Mouse (Mus musculus) ES-Bruce4 (cell line): Measurements from ENCODE around the gene Itfg1. TPM values are rescaled to one million over a fixed set of nuclear protein-coding genes. Genes with fewer than 3 reads are reported as not detected.
A peak's percentile ranks its signal among the peaks of the same experiment; 100 is the strongest.

ENCODE experiments used
- H3K27ac ChIP-seq: 2 replicates; pipeline ENCODE4 v1.5.1; 2012; ENCODE audit warnings: low read length, inconsistent platforms; ENCODE audit not compliant: insufficient read depth
- H3K27me3 ChIP-seq: 2 replicates; pipeline ENCODE4 v1.6.1; 2012; ENCODE audit warnings: mild to moderate bottlenecking, low read length, inconsistent platforms; ENCODE audit not compliant: control insufficient read depth, poor library complexity, insufficient read depth, severe bottlenecking
- H3K36me3 ChIP-seq: 2 replicates; pipeline ENCODE4 v1.6.1; 2012; ENCODE audit warnings: inconsistent platforms, mild to moderate bottlenecking, low read length, moderate library complexity; ENCODE audit not compliant: control insufficient read depth, poor library complexity, insufficient read depth, severe bottlenecking
- H3K4me1 ChIP-seq: one replicate; pipeline ENCODE4 v1.8.1; 2011; ENCODE audit warnings: low read length; ENCODE audit not compliant: control insufficient read depth, insufficient read depth
- H3K4me3 ChIP-seq: 2 replicates; pipeline ENCODE4 v1.5.1; 2011; ENCODE audit warnings: low read depth, mild to moderate bottlenecking, low read length
- H3K9ac ChIP-seq: 2 replicates; pipeline ENCODE4 v1.6.1; 2012; ENCODE audit warnings: low read depth, mild to moderate bottlenecking, inconsistent platforms; ENCODE audit not compliant: poor library complexity, severe bottlenecking
- H3K9me3 ChIP-seq: replicated peaks from 2 replicates; pipeline ENCODE4 v1.6.1; 2012; ENCODE audit warnings: mild to moderate bottlenecking, low read length, inconsistent platforms; ENCODE audit not compliant: control insufficient read depth, poor library complexity, insufficient read depth, severe bottlenecking
- CTCF ChIP-seq: IDR thresholded peaks from one replicate; pipeline ENCODE4 v1.8.1; 2011; ENCODE audit warnings: low read depth, low read length
- EP300 ChIP-seq: IDR thresholded peaks from 2 replicates; pipeline ENCODE4 v1.6.1; 2011; ENCODE audit warnings: low read depth, low read length; ENCODE audit not compliant: insufficient read depth
- POLR2A ChIP-seq: IDR thresholded peaks from one replicate; pipeline ENCODE4 v1.8.1; 2011; ENCODE audit warnings: low read length; ENCODE audit not compliant: insufficient read depth
- polyA plus RNA-seq: library from polyadenylated mRNA; stranded (reverse); fragments of >200 nt; gene quantifications from 2 replicates; pipeline ENCODE4 v1.2.4, GENCODE M21; 2011; ENCODE audit warnings: low read depth; ENCODE audit not compliant: missing spikeins, insufficient read depth, insufficient read length

Gene Itfg1
- polyA plus RNA-seq, 1 experiment, result 42.8 TPM

GRCm38 (mm10) chr8:85716696-85717095, 124.0 kb downstream of the Itfg1 start:
- Histone ChIP-seq H3K27ac (no peak overlapping the region), H3K9ac (no peak overlapping the region), H3K36me3 (no peaks in the 10 kb centered on the region; the same call in 1 of the 2 replicates), H3K9me3 (no peaks in the 10 kb centered on the region), H3K4me3 (no peak overlapping the region), H3K4me1 (no peaks in the 10 kb centered on the region), H3K27me3 (no peaks in the 10 kb centered on the region)
- TF ChIP-seq EP300 (no peak), CTCF (no peak), POLR2A (no peak)

DNA sequence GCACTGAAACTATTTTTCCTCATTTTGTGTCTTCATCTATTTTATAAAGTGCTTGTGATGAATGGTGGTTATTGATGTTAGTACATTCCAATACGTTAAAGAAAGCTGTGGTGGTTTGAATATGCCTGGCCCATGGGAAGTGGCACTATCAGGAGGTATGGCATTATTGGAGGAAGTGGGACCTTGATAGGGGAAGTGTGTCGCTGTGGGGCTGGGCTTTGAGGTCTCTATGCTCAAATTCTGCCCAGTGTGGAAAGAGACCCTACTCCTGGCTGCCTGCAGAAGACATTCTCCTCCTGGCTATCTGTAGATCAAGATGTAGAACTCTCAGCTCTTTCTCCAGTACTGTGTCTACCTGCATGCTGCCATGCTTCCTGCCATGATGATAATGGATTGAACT, 133.7 kb downstream of the Itfg1 start:
- H3K27me3 ChIP-seq, result peaks cover 12% of the 10 kb centered on the region
- no peak overlapping the region for H3K27ac ChIP-seq
- no peak overlapping the region for H3K4me3 ChIP-seq
- H3K9me3 ChIP-seq, result no peaks in the 10 kb centered on the region
- no peaks in the 10 kb centered on the region for H3K36me3 ChIP-seq
- H3K4me1 ChIP-seq, result no peaks in the 10 kb centered on the region
- H3K9ac ChIP-seq, result no peak overlapping the region
- TF ChIP-seq CTCF (no peak), EP300 (no peak), POLR2A (no peak)

- TF ChIP-seq POLR2A (no peak), EP300 (no peak), CTCF (no peak)
- H3K27me3 ChIP-seq, result peaks cover 24% of the 10 kb centered on the region
- peak within 1 kb of the TSS; percentile 45 for H3K4me3 ChIP-seq
- H3K4me1 ChIP-seq, result no peaks in the 10 kb centered on the region
- H3K9me3 ChIP-seq, result 0 out of 2 replicates have a peak, but pooled peaks cover 6% of the 10 kb centered on the region
- H3K36me3 ChIP-seq, result no peaks in the 10 kb centered on the region
- peak within 1 kb of the TSS; percentile 80 for H3K9ac ChIP-seq
- H3K27ac ChIP-seq, result no peak within 1 kb of the TSS
Observed at GRCm38 (mm10) chr8:85700751-85701351, 139.9 kb downstream of the Itfg1 start, which contains the start of gene Neto2. Gene Neto2, minus strand, starts transcription at chr8:85700924.

DNA sequence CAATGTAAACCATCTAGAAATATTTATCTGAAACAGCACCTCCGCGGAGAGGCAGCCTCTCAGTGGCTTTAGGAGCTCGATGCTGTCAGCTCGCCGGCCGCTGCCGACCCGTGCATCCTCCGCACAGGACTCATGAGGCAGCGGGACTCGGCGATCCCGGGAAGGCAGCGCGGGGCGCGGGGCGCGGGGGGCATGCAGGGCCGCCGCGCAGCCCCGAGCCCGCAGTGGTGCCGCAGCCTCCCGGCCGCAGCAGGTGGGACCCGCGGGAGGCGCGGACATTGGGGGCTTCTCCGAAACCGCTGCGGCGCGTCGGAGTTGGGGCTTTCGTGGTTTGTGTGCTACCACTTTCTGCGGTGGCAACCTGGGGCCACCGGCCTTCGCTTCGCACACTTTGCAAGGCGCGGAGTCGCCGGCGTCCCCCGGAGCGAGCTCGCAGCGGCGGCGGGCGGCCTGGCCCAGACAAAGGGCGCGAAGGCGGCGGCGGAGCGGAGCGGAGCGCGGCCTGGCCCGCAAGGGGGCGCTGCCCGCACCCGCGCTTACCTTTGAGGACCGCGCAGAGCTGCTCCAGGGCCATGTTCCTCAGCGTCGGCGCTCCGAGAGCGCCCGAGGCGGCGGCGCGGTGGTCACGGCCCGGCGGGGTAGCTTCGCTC, 140.5 kb downstream of the Itfg1 start:
- Histone ChIP-seq H3K9ac (peak overlapping the region; percentile 80), H3K9me3 (0 out of 2 replicates have a peak, but pooled peaks cover 6% of the 10 kb centered on the region), H3K36me3 (no peaks in the 10 kb centered on the region), H3K27me3 (peaks cover 24% of the 10 kb centered on the region), H3K4me3 (peak overlapping the region; percentile 45), H3K27ac (no peak overlapping the region), H3K4me1 (no peaks in the 10 kb centered on the region)
- TF ChIP-seq CTCF, result peak; percentile 56
- TF ChIP-seq EP300, result no peak
- TF ChIP-seq POLR2A, result no peak

DNA sequence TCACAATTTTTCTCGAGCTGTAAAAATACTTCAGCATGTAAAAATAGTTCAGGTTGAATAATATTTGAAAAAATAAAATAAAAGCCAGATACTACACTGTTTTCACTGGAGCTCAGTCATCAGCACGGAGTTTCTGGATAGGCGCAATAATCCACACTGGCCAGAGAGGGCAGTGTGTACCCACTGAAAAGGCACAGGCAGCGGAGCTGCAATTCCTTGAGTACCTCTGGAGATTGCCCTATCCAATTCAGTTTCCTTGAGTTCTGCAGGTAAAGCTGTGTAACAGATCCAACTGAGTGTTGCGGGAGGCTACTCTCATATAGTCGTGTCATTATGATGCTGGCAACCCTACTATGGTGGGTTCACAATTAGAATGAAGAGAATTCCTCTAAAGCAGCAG, 141.7 kb downstream of the Itfg1 start:
- TF ChIP-seq EP300, result no peak
- TF ChIP-seq CTCF, result peak; percentile 88
- Histone ChIP-seq H3K4me3 (no peak overlapping the region), H3K9me3 (0 out of 2 replicates have a peak, but pooled peaks cover 6% of the 10 kb centered on the region), H3K4me1 (no peaks in the 10 kb centered on the region), H3K9ac (no peak overlapping the region), H3K36me3 (no peaks in the 10 kb centered on the region), H3K27ac (no peak overlapping the region), H3K27me3 (peaks cover 24% of the 10 kb centered on the region)

Other genes with a start within 250 kb of the Itfg1 start
- gene Neto2, start 140.0 kb downstream of the Itfg1 start, polyA plus RNA-seq, result 2.1 and 2.6 TPM in 2 replicates
- 24.7 and 31.7 TPM in 2 replicates for gene Phkb, start within 50 bp of the Itfg1 start, polyA plus RNA-seq